In the genomic region with DNA sequence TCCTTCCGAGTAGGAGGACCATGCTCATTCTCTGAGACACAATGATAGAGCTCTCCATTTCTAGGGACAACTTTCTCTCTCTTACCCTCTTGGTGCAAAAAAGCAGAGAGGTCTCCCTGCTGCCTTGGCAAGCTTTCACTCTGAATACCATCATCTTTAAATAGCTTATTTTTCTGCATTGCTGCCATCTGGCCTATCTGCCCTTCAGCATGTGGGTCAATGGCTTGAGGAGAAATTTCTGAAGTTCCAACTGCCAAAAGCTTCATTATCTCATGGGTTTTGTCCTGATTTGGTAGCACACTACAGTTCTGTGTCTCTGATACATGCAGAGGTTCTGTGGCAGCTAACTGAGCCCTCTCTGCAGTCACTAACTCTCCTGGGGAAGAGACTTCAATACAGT, we compare ENCODE assay signal across 12 mouse cellular contexts.
"Had no signal": no experiment of that assay in that cellular context is flagged by ENCODE, and none has a peak within 500 bp of the region (broad histone marks: within the 10 kb centered on the region; RNA-seq: fewer than 3 reads in every experiment).

No protein-coding gene starts in this region.

- H3K4me3 ChIP-seq: limb, embryonic 13.5 days; midbrain, embryonic 13.5 days; myocyte; neural tube, embryonic 15.5 days had no signal

- H3K27me3 ChIP-seq: limb, embryonic 13.5 days; midbrain, embryonic 13.5 days; neural tube, embryonic 15.5 days had no signal

- ATAC-seq: midbrain, embryonic 13.5 days had no signal

- H3K9ac ChIP-seq: limb, embryonic 13.5 days; liver, embryonic 14.5 days; midbrain, embryonic 13.5 days; neural tube, embryonic 15.5 days had no signal

- H3K4me1 ChIP-seq: limb, embryonic 13.5 days; midbrain, embryonic 13.5 days; neural tube, embryonic 15.5 days had no signal

- H3K27ac ChIP-seq: limb, embryonic 13.5 days; liver, embryonic 14.5 days; midbrain, embryonic 13.5 days; neural tube, embryonic 15.5 days; stomach, postnatal 0 days had no signal

- DNase-seq: kidney, postnatal 14 days; left cerebral cortex, postnatal 4 days; lung, adult 18-20 months; right cerebral cortex, adult 18-20 months; thymus, adult 18-20 months; thymus, postnatal 14 days had no signal
